Mouse (Mus musculus) kidney, adult 11 months (tissue): Measurements from ENCODE around the gene Ezh1.
A peak's percentile ranks its signal among the peaks of the same experiment; 100 is the strongest.

Experiments used
- DNase-seq: peaks from one replicate; pipeline ENCODE4 v3.0.0; 2022

Gene Ezh1

DNA sequence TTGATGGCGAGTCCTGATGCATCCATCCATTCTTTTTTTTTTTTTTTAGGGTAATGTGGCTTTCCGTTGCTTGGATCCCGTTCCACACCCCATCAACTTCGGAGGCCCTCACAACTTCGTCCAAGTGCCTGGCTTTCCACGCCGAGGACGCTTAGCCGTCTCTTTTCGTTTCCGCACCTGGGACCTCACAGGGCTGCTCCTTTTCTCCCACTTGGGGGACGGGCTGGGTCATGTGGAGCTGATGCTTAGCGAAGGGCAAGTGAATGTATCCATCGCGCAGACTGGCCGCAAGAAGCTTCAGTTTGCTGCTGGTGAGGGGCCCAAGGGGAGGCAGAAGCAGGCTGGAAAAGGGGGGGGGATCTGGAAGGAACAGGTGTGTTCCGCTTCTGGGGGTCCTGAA is 46.0 kb downstream of the Ezh1 start:
- no peak for DNase-seq

DNA sequence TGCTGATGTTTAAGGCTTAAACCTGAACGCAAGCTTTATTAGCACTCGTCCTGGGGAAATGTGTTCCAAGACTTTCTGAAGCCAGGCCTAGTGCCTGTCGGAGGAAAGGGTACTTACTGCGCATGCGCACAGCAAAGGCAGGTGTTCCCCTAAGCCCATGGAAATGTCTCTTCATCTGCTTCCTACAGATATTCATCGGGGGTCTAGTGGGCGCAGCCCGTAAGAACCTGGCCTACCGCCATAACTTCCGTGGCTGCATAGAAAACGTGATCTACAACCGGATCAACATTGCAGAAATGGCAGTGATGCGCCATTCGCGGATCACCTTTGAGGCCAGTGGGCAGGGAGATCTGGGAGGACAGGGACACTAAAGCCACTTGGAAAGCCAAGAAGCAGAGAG is 47.0 kb downstream of the Ezh1 start:
- no peak for DNase-seq

DNA sequence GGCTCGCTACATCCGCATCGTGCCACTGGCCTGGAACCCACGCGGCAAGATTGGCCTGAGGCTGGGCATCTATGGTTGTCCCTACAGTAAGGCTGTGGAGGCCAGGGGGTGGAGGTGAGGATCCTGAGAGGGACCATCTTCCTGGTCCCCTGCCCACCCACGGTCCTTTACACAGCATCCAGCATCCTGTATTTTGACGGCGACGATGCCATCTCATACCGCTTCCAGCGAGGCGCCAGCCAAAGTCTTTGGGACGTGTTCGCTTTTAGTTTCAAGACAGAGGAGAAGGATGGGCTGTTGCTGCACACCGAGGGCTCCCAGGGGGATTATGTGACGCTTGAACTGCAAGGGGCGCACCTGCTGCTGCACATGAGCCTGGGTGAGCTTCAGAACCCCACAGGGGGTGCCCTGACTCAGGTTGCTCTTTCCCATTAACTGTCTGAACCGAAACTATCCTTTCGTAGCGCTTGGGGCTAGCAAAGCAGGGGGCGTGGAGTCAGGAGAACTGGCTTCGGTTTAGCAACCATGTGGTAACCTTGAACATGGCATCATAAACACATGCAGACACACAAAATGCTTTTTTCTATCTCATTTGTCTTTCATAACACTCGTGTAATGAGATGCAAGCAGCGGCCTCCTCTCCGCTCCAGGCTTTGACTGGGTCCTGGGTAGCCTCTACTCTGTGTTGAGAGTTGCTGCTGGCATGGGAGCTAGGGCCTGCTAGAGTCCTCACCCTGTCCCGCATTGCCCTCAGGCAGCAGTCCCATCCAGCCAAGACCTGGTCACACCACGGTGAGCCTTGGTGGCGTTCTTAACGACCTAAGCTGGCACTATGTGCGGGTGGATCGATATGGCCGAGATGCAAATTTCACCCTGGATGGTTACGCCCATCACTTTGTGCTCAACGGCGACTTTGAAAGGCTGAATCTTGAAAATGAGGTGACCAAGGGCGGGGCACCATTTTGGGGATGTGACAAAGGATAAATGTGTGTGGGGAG is 47.9 kb downstream of the Ezh1 start:
- DNase-seq, result no peak

DNA sequence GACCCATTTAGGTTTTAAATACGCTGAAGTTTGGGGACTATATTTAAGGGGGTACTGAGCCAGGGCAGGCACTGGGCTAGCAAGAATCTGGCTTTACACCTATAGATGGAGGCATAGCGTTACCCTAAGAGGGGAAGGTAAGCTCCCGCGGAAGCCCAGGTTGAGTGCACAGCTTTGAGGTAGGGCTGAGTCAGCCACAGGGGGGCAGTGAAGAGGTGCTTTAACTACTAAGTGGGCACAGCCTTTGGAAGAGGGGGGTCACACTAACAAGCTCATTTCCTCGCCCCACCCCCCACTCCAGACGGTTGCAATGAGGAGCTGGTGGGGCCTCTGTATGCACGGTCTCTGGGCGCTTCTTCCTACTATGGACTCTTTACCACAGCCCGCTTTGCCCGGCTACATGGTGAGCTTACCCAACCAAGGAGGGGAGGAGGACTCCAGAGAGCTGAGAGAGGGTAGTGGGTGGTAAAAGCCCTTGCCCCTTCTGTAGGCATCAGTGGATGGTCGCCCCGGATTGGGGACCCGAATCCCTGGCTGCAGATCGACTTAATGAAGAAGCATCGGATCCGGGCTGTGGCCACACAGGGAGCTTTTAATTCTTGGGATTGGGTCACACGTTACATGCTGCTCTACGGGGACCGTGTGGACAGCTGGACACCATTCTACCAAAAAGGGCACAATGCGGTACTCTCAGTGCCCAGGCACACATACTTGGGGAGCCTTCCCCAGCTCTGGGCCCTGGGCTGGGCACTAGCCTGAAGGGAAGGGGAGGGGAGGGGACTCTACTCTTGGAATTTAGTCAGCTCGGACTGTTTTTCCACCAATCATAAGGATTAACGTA is 49.1 kb downstream of the Ezh1 start:
- DNase-seq, result no peak

DNA sequence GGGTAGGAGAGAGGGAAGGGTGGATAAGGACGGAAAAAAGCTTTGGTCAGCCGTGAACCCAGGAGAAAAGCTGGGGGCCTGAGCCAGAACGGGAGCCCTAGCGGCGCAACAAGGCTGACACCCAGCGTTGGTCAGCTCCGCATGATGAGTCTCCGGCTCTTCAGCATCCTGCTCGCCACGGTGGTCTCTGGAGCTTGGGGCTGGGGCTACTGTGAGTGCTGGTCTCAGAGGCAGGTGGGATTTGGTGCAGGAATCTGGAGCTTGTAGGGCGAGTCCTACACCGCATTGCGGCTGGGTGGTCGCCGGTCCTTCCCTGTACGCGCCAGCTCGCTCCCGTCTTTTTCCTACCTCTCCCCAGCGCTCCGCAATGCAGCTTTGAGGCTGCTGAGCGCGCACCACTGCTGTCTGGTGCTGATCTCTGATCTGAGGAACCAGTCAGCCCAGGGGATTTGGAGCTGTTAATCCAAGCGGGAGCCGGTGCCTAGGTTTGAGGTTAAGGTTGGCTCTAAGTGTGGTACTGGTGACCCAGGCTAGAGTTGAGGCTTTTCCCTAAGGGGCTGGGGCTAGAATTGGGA is 50.1 kb downstream of the Ezh1 start:
- no peak for DNase-seq

DNA sequence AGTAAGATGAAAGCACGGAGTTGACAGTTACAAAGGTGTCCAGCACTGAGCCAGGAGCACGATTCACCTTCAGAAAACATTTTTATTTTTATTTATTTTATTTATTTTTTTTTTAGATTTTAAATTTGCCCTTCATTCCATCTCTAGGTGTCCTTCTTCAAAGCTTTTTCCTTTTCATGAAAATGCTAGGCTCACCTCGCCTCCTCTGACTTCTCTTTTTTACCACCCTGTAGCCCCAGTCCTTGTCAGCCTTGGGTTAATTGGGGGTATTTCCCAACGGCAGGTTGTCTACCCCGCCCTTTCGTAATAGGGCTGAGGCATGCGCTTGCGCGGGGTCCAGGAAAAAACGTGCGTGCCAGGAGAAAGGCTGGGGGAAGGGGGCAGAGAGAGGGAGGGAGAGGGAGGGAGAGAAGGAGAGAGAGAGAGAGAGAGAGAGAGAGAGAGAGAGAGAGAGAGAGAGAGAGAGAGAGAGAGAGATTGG is 50.6 kb downstream of the Ezh1 start:
- no peak for DNase-seq

DNA sequence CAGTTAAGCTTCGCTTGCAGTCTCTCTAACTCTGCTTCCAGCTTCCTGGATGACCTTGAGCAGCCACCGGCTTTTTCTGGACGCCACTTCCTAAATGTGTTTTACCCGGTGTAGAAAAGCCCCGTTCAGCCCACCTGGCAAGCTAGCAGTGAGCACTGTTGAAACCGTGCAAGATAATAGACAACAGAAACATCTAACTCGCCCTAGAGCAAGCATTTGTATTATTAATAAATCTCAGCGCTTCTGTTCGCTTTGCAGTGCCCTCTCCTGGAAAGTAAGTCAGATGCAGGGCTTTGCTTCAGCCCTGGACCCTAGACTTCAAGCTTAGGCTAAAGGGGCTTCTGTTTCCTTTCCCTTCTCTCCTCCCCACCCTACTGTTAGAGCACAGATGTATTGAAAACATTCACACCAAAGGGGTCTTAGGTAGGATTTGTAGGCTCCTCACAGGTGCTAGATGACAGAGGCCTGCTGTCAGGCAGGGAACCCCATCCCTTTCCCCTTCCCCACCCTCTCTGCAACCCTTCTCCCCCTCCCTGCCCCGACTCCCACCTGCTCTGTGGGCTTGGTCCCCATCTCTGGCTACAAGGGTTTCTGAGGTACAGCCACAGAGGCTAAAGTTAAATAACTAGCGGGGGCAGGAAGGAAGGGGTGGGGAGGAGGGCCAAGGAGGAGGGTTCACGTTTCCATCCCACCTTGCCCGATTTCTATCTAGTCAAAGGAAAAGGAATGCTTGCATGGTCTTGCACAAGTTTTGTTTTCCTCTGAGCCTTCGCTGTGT is 51.2 kb downstream of the Ezh1 start, which contains the start of gene Ccr10:
Gene Ccr10 (minus strand): TSS at position 593 of the 778 bp plus-strand sequence.
- no peak for DNase-seq

DNA sequence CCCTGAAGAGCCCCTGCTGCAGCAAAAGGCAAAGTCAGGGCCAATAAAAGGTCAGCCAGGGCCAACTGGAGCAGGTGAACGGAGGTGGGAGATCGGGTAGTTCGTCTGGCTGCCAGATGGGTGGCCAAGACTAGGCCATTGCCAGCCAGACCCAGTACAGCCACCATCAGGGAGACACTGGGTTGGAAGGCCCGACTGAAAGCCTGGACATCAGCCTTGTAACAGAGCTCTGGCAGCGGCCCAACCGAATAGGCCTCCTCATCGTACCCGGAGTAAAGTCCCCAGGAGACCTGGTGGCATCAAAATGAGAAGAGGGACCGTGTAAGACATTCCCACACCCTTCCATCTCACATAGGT is 51.9 kb downstream of the Ezh1 start:
- no peak for DNase-seq

DNA sequence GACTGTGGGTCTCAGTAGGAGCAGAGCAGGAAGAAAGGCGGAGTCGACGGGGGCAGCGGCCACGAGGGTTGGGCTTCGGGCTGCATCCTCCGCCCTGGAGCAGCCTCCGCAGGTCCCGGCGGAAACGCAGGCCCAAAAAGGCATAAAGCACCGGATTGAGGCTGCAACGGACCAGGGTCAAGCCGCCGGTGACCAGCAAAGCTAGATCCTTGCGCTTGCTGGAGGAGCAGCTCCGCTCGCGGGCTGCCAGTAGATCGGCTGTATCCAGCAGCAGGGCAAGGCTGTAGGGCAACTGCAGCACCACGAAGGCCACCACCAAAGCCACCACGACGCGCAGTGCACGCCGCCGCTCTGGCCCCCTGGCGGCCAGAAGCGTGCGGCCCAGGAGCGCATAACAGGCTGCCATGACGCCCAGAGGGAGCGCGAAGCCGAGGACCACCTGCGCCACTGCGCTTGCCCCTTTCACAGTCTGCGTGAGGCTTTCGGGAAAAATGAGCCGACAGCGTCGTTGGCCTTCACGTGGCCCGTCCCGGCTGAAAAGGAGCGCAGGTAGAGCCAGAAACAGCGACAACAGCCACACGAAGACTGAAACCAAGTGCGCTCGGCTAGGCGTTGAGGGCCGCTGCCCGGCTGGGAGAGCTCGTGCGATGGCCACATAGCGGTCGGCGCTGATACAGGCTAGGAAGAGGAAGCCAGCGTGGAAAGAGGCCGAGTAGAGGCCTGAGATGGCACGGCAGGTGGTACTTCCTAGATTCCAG is 52.5 kb downstream of the Ezh1 start:
- DNase-seq, result peak; percentile 79

DNA sequence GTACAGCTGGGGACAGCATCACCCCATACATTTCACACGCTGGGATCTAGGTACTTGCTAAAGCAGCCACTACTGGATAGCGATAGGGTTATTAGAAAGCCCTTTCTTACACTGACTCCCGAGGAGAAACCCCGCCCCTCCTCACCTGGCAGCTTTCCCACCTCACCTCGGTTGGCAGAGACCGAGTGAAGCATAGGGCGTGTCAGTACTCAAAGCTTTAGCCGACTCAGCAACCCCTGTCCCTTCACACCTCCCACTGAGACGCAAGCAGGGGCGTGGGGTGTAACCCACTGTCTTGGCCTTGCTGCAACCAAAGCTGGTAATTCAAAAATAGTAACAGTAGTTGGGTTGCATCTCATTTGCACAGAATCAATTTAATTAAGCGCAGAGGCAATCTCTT is 53.2 kb downstream of the Ezh1 start:
- peak; percentile 84 for DNase-seq

DNA sequence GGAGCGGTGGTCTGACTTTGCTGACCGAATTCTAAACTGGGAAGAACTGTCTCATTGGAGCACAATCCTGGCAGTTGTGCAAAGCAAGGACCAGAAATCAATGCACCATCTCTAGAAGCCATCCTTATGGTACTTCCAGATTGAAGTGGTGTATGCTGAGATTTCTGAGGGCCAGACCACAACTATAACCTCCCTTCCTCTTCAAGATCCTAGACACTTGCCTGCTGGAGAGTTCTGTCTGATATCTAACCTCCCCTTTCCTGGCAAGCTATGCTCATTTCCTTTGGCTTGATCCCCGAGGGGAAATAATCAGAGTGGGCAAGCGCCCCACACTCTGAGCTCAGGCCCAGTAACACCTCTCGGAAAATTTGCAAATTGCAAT is 53.8 kb downstream of the Ezh1 start:
- no peak for DNase-seq

DNA sequence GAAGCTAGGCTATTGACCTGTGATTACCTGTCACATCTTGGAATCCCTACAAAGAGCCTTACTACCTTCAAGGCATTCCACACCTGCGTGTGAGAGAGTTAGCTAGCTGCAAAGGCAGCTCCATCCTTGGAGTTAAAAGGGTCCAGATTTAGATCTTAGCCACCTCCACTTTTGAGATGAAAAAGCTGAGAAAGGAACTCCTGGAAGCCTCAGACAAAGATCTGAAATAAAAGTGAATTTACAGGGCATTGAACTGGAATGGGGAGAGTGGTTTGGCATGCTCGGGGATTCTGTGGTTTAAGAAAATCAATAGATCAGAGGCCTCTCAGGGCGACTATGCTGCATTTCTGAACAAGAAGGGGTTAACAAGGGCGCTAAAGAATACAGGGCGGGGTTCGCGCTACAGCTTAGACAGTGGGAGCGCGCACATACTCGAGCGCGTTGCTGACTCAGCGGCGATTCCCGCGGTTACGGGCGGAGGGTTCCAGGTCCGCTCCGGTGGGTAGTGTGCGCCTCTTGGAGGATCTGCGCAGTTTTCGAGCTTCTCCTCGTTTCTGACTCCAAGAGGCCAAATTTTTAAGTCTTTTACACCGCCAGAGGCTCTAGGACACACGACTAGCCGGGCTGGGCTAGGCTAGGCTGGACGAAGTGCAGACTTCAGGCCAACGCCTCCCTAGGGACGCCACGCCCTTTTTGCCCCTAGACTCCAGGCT is 54.4 kb downstream of the Ezh1 start:
- peak; percentile 66 for DNase-seq

DNA sequence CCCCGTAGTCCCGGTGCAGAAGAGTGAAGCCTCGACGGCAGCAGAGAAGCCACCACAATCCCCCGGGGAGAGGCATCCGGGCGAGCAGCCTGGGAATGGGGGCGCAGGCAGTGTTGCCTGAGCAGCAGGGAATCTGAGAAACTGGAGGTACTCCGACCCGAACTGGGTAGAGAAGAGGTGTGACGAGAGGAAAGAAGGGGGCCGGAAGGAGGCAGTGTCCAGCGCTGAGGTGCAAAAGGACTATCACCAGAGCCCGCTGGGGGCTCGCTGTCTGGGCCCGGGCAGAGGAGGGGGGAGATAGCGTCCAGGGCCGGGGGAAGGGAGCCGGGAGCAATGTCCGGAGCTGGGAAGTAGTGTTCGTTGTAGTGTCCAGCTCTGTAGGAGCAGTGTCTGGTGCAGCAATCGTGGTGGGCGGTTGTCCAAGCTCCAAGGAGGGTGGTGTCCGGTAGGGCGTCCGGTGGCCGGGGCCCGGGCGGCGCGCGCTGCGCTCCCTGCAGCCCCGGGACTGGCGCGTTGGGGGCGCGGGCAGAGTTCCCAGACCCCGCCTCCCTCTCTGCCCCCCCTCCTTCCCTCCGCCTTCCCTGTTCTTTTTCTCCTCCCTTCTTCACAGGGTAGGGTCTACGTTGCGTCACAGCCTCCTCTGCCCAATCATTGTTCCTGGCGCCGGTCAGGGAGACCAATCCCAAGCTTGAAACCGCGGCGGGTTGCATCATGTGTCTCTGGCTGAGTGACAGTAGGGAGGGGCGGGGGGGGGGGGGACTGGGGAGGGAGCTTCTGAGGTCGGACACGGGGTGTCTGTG is 55.3 kb downstream of the Ezh1 start, which contains the start of gene Plekhh3:
Gene Plekhh3 (minus strand): TSS at position 541 of the 800 bp plus-strand sequence.
- peak; percentile 97 for DNase-seq

DNA sequence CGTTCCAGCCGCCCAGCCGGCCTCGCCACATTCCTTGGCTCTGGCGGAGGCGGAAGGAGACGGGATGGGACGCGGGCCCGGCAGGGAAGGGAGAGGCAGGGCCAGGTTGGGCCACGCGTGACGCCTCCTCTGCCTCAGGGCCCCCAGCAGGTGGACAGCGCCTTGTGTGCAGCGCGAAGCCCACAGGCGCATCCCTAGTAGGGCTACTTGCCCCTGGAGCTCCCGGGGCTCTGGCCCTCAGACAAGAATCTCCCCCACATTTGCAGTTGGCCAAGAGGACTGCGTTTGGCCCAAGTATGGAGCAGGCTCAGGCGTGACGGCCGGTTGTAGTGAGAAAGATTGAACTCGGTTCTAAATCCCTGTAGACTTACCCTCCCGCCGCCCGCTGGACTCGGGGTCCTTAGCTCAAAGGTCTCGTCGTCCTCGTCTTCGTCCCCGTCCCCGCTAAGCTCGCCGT is 55.9 kb downstream of the Ezh1 start, which contains the start of gene Cntnap1:
Gene Cntnap1 (plus strand): TSS at position 170 of the 457 bp plus-strand sequence.
- DNase-seq, result peak; percentile 59

DNA sequence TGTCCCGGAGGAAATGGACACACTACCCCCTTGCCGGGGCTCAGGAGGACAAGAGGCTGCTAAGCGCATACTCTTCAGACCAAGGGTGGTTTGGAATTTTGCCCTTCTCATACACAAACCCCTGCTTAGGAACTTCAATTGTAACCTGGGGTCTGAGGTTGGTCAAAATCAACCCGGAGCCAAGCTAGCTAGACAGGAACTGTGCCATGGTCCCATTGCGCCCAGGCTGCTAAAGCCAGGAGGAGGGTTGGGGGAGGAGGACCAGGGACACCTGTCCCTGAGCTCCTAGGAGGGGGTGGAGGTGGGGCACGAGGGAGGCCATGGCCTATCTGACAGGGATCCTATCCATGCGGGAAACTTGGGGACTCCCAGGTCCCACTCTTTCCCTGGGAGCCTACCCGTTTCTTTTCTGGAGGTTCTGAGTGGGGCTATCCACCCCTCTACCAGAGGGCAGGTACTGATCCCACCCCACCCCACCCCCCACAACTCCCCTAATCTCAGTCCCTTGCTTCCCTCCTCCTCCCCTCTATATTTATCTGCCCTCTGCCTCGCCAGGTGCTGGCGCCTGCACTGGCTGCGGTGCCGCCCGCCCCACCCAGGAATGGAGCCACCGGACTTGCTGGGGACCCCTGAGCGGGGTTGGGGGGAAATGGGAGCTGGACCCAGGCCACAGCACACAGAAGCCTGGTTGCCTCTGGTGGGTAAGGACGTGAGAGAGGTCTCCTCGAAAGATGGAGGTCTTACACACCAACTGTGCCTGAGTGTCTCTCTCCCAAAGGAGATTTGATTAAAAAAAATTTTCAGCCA is 56.8 kb downstream of the Ezh1 start:
- DNase-seq, result no peak

DNA sequence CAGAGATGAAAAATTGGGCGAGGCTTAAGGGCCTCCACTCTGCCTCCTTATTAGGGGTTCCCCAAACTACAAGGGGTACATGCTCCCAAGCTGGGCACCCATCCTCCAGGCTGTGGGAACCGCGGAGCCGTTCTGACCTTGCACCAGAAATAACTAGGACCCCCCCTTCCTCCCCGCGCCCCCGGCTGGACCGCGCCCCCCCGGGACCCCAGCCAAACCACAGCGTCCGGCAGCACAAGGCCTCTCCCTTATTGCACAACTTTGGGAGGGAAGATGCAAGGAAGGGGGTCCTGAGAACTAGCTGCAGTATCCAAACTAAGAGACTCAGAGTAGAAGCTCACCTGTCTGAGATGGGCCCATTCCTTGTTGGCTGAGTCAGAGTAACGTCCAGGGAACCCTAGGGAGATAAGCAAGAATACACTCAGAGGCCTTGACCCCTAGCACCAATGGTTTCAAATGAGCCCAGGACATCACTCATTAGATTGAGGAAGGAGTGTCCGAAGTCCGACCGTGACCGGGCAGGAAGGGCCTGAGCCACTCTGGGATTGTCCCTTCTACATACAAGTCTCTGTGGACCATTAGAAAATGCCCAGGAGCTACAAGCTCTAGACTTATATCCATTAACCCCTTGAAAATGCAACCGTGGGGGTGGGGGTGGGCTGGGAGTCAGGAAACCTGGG is 57.8 kb downstream of the Ezh1 start:
- no peak for DNase-seq

DNA sequence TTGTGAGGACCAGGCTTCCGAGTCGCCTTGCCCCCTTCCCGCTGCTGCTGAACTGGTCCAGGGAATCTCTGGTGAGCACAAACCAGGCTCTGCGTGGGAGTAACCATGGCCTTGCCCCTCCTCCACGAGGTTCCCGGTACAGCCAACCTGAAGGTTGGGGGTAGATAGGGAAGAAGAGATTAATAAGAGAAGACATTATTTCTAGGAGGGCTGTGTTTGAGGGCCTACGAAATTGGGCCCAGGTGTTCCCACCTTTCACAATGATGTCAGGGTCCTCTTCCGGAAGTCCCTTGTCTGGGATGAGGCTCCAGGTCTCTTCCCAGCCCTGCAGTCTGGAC is 58.3 kb downstream of the Ezh1 start:
- no peak for DNase-seq

DNA sequence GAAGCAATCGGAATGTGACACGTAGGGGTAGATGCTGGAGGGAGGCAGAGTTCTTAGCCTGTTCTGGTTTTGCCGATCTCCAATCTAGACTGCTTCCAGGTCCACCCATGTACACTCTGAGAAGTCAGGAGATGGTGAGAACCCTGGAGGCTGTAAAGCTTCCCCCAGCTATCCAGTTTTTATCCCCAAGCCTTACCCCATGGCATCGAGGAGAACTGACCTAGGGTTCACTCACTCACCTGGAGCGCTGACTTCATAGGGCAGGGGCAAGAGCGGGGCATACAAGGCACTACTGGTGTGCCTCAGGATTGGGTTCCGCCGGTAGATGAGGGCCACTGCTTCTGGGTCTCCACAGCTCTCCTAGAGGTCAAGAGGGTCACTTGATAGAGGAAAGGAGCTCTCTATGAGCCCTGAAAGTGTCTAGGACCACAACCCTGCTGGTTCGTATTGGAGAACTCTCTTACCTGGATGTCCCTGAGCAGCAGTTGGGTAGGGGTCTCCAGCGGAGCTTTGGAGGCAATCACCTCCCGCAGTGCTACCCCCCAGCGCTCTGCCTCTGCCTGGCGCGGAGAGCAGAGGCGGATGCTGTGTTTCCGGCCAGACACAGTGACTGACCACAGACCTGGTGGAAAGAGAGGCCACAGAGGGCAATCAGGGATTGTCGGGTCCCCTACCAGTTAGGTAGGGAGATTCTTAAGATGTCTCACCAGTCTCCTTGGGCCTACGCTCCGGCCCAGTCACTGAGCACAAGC is 58.9 kb downstream of the Ezh1 start:
- no peak for DNase-seq
